Mouse (Mus musculus): ENCODE measurements at regions not wholly inside any gene's neighbourhood (a gene's known extent, or its start where the extent isn't known, plus 50 kb on each side); places are given as distances from the start of the nearest gene placed in this dataset.

DNA sequence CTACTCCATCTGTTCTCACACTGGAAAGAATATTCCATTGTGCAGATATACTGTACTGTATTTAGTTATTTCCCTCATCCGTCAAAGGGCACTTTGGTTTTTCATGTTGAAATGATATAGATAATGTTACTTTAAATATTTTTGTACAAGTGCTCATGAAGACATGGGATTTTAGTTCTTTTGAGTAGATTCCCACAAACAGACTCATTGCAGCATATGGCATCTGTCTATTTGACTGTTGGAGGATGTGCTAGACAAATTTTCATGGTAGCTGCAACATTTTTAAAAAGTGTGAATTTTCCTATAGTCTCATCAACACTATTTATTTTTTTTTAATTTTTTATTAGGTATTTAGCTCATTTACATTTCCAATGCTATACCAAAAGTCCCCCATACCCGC is 502.5 kb downstream of the Hdgfl1 start:
- DNase-seq (ENCODE audit: low read depth, low spot score): no peak

- no peak for DNase-seq (ENCODE audit: low read depth, low spot score)
Observed at GRCm38 (mm10) chr13:26235941-26236340, 534.0 kb downstream of the Hdgfl1 start.

DNA sequence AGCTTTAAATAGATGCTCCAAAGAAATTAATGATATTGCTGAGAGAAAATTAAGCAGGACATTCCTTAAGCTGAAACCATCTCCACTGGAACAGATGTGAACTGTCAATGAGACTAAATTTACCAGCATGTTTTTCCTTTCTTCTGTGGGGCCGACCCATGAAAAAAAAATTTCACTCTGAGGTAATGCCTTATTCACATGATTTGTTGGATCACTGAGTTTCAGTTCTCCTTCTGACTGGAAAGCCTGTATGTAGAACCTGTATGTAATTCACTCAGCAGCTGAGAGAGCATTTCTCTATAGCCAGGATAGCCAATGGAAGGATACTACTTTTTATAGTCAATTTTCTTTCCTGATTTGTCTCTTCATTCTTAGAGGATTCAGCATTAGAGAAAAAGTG is 535.3 kb downstream of the Hdgfl1 start:
- DNase-seq (ENCODE audit: low read depth, low spot score): no peak

DNA sequence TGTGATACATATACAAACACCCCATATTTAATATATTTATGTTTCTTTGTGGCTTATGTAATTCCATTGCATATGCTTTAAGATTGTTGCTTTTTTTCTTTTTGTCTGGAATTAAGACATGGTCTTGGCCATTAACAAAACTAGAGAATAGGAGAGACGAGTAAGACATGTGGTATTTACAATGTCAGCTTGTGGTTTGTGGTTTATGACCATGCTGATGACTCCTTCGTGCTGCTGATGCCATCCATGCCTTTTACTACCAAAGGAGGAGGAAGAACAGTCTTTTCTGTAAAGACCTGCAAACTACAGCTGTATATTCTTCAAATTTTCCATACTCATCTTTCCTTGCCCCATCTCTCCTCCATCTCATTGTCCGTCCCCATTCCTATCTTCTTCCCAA is 552.7 kb downstream of the Hdgfl1 start:
- no peak for DNase-seq (ENCODE audit: low read depth, low spot score)

GRCm38 (mm10) chr13:26216579-26216978 is 553.4 kb downstream of the Hdgfl1 start:
- no peak for DNase-seq (ENCODE audit: low read depth, low spot score)

- no peak for DNase-seq (ENCODE audit: low read depth, low spot score)
Observed at GRCm38 (mm10) chr13:26205532-26206105, 564.3 kb downstream of the Hdgfl1 start.

- no peak for DNase-seq (ENCODE audit: low read depth, low spot score)
Observed at GRCm38 (mm10) chr13:26194646-26195045, 575.3 kb downstream of the Hdgfl1 start.

GRCm38 (mm10) chr13:26183879-26184278 is 586.1 kb downstream of the Hdgfl1 start:
- DNase-seq (ENCODE audit: low read depth, low spot score): no peak

GRCm38 (mm10) chr13:26171891-26172482 is 598.0 kb downstream of the Hdgfl1 start:
- no peak for DNase-seq (ENCODE audit: low read depth, low spot score)

DNA sequence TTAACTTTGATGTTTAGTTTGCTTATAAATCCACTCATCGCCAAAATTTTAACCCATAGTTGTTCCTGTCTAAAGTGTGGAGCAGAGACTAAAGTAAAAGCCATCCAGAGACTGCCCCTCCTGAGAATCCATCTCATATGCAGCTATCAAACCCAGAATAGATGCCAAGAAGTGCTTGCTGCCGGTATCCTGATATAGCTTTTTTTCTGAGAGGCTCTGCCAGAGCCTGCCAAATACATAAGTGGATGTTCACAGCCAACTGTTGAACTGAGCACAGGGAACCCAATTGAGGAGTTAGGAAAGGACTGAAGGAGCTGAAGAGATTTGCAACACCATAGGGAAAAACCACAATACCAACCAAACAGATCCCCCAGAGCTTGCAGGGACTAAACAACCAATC is 600.3 kb downstream of the Hdgfl1 start:
- DNase-seq (ENCODE audit: low read depth, low spot score): no peak

DNA sequence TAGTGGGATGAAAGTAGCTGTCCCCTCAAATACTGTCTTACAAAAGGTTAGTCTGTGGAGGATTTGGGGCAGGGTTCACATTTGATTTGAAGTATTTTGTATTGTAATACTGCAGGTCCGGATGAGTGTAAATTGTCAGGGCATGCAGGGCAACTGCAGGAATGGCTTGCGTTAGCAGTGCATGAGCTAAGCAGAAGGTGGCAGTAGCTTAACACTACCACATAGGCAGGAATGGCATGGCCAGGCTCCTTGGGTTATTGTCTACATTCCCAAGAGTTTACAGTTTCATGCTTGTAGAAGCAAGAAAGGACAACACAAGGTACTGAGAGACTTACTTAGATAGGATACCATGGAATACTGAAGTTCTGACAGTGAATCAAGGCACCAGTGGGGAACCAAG is 611.3 kb downstream of the Hdgfl1 start:
- DNase-seq (ENCODE audit: low read depth, low spot score): no peak

DNA sequence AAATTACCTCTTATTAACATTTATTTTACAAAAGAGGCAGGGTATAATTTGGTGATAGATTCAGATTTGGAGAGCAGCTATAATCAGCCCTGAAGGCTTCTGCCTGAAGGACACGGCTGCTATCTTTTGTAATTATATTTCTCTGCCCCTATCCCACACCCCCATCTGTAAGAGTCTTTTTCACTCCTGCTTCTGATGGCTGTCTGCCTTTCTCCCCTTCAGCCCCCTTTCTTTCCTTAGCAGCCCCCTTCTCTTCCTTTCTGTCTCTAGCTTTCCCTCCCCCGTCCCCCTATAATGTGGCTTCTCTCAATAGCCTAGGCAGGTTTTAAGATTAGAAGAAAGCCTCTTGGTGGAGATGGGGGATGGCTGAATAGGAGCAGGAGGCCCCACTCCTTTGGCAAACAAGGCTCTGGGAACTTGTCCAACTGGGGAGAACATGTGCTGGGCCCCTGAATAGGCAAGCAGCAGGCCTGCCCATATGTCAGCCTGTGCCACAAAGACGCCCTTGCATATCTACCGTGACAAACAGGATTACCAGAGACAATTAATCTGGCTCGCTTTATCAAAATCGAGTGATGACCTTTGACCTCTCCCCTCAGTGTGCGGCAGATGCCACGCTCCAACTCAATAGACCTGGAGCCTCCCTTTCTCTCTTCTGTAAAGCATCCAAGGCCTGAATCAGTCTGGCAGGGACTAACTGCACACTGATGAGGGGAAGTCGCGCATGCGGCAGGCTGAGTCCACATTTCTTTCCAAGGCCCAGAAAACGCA is 615.1 kb downstream of the Hdgfl1 start:
- peak; percentile 19 for DNase-seq (ENCODE audit: low read depth, low spot score)

DNA sequence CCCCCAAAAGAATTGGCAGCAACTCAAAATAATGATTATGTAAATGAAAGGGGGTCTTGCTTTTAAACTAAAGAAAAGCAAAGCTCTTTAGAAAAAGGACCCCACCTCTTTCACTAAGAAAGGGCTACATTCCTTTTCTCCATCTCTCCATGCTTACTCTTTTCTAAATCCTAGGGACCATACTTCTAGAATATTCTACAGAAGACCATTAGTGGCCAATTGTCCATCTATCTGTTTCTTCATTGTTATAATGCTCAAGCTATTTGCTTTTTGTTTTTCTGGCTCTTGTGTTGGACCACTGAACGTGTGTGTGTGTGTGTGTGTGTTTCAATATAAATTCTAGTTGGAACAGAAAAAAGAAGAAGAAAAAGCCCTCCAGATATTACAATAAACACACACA is 615.7 kb downstream of the Hdgfl1 start:
- DNase-seq (ENCODE audit: low read depth, low spot score): no peak

GRCm38 (mm10) chr13:26153093-26153492 is 616.9 kb downstream of the Hdgfl1 start:
- peak; percentile 21 for DNase-seq (ENCODE audit: low read depth, low spot score)

GRCm38 (mm10) chr13:26150426-26150825 is 619.5 kb downstream of the Hdgfl1 start:
- no peak for DNase-seq (ENCODE audit: low read depth, low spot score)

DNA sequence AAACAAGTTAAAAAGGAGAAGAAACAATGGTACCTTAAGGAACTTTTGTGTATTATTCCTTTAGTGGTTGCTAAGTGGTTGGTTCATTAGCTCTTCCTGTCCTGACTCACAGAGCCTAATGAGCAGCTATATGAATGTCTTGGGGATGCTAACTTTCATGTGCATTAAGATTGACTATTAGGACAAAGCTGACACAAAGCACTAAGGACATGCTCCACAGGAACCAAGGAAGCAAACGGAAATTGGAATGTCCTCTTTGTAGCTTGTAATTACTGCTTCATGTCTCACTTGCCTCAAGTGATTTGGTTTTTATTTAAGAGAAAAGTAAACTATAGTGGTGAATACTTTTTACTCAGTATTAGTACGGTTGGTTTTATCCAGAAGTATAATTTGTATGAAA is 627.2 kb downstream of the Hdgfl1 start:
- DNase-seq (ENCODE audit: low read depth, low spot score): no peak

- DNase-seq (ENCODE audit: low read depth, low spot score): peak; percentile 70
Observed at GRCm38 (mm10) chr13:26119363-26119762, 650.6 kb downstream of the Hdgfl1 start.

GRCm38 (mm10) chr13:26114136-26114535 is 655.8 kb downstream of the Hdgfl1 start:
- DNase-seq (ENCODE audit: low read depth, low spot score): peak; percentile 90

DNA sequence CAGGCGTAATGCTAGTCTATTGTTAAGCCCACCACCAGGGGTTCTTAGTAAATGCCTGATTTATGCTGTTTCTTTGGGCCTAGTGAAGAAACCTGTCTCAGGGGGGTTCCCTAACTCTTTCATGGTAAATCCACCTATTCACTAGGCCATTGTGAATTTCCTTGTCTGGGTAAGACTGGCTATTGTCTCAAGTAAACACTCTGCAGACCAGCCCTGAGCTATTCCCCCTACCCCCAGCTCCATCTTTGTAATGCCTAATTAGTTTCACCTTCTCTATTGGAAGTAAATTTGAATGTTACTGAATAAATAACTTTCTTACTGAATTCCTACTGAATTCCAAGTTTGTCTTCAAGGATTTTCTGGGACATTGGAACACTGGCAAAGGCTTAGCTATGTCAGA is 656.2 kb downstream of the Hdgfl1 start:
- peak; percentile 98 for DNase-seq (ENCODE audit: low read depth, low spot score)

DNA sequence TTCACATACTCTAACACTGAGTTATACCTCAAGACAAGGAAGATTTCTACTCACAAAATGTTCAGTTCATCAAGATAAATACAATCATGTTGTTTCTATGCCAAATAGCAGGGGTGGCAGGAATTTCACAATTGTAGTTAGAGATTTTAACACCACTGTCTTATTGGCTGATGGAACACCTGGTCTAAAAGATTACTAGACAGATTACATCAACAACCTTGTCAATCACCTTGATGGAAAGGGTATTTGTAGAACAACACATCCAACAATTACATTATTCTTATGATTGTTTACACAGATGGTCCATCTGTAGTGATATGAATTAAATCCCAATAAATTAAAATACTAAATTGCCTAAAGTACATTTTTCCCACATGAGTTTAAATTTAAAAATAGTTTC is 657.4 kb downstream of the Hdgfl1 start:
- DNase-seq (ENCODE audit: low read depth, low spot score): peak; percentile 3

DNA sequence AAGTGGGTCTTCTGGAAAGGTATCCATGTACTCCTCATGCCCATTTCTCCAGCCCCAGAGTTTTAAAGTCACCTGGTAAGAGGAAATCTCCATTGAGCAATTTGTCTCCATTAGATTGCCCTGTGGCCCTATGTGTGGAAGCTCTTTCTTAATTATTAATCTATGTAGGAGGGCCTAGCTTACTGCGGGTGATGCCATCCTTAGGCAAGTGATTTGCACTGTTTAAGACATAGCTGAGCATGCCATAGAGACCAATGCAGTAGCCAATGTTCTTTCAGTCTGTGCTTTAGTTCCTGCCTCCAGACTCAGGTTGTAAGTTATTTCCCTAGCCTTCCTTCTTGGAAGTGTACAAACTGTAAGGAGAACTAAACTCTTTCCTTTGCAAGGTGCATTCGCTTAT is 661.0 kb downstream of the Hdgfl1 start:
- no peak for DNase-seq (ENCODE audit: low read depth, low spot score)

GRCm38 (mm10) chr13:26088727-26089126 is 681.2 kb downstream of the Hdgfl1 start:
- DNase-seq (ENCODE audit: low read depth, low spot score): no peak

DNA sequence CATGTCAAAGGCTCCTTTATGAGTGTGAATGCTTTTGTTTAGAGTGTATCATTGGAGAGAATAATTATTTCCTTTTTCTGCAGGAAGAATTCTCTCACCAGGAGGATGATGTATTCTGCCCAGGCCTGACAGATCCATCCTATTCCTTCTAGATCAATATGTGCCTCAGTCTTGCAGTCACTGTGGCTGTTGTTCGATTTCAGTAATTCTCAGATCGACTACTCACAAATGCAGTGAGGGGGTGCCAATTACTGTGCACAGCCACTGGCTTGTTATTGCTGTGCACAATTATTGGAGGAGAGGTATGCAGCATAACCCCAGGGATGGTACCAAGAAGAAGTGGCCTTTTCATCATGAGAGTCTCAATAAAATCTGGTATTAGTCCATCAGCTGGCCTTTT is 689.2 kb downstream of the Hdgfl1 start:
- no peak for DNase-seq (ENCODE audit: low read depth, low spot score)

All from R1 (cell line).